Mouse (Mus musculus) brain, embryonic 14.5 days (tissue): ENCODE data around the gene Hist1h3g. TPM values are rescaled to one million over a fixed set of nuclear protein-coding genes. Genes with fewer than 3 reads are reported as not detected.

Experiments used
- DNase-seq: peaks from one replicate; pipeline ENCODE4 v3.0.0-alpha.2; 2011; ENCODE audit warnings: low read depth
- CTCF ChIP-seq: fragments of 200-500 bp; IDR thresholded peaks from 2 replicates; pipeline ENCODE4 v1.5.1; 2012; ENCODE audit warnings: inconsistent platforms, mild to moderate bottlenecking, moderate library complexity, borderline replicate concordance; ENCODE audit not compliant: insufficient read depth, insufficient read length; ENCODE audit errors: extremely low read depth
- POLR2A ChIP-seq: fragments of 200-500 bp; IDR thresholded peaks from 2 replicates; pipeline ENCODE4 v1.6.1; 2012; ENCODE audit warnings: mild to moderate bottlenecking, inconsistent platforms, borderline replicate concordance; ENCODE audit not compliant: poor library complexity, insufficient read depth, insufficient read length, severe bottlenecking; ENCODE audit errors: extremely low read depth
- polyA plus RNA-seq: library from polyadenylated mRNA; depleted of rRNA; stranded (reverse); fragments of >200 nt; gene quantifications from 2 replicates; pipeline ENCODE4 v1.2.3, GENCODE M21; 2012

Hist1h3g gene
- polyA plus RNA-seq, 1 experiment: 25.5 TPM

- peak; percentile 37; the same call in 1 of the 2 replicates for TF ChIP-seq POLR2A
- DNase-seq: peak; percentile 98
Measured at GRCm38 (mm10) chr13:23542999-23543607, 7.9 kb downstream of the Hist1h3g start, which contains the start of gene Hist1h2bh. TSS of gene Hist1h2bh (minus strand) at chr13:23543392.

GRCm38 (mm10) chr13:23543965-23544786 is 9.0 kb downstream of the Hist1h3g start, which contains the start of gene Hist1h3f:
TSS of gene Hist1h3f (plus strand) at chr13:23544052.
- peak; percentile 98 for DNase-seq
- no peak for TF ChIP-seq CTCF
- peak; percentile 77; the same call in 1 of the 2 replicates for TF ChIP-seq POLR2A

GRCm38 (mm10) chr13:23544787-23545120 is 9.5 kb downstream of the Hist1h3g start:
- peak; percentile 27 for DNase-seq

GRCm38 (mm10) chr13:23546694-23547093 is 11.5 kb downstream of the Hist1h3g start:
- no peak for TF ChIP-seq POLR2A
- TF ChIP-seq CTCF: no peak
- DNase-seq: no peak

- TF ChIP-seq CTCF: no peak
Measured at GRCm38 (mm10) chr13:23550761-23551145, 15.5 kb downstream of the Hist1h3g start.

GRCm38 (mm10) chr13:23551146-23551834 is 16.1 kb downstream of the Hist1h3g start, which contains the start of gene Hist1h4f:
TSS of gene Hist1h4f (minus strand) at chr13:23551648.
- peak; percentile 98 for DNase-seq
- peak; percentile 45; the same call in 1 of the 2 replicates for TF ChIP-seq CTCF
- TF ChIP-seq POLR2A: peak; percentile 29; the same call in 1 of the 2 replicates

More at GRCm38 (mm10) chr13:23550761-23551145, 15.5 kb downstream of the Hist1h3g start:
- DNase-seq: peak; percentile 56

GRCm38 (mm10) chr13:23551931-23552914 is 17.0 kb downstream of the Hist1h3g start:
- no peak for DNase-seq
- TF ChIP-seq CTCF: no peak
- no peak for TF ChIP-seq POLR2A

- TF ChIP-seq POLR2A: no peak
- TF ChIP-seq CTCF: no peak
- DNase-seq: no peak
Measured at GRCm38 (mm10) chr13:23552962-23553361, 17.7 kb downstream of the Hist1h3g start, which contains the start of gene Hist1h1d. TSS of gene Hist1h1d (plus strand) at chr13:23553262.

GRCm38 (mm10) chr13:23554393-23554792 is 19.2 kb downstream of the Hist1h3g start:
- DNase-seq: peak; percentile 49
- TF ChIP-seq POLR2A: no peak
- no peak for TF ChIP-seq CTCF

GRCm38 (mm10) chr13:23554925-23555838 is 20.0 kb downstream of the Hist1h3g start:
- peak; percentile 58; the same call in 1 of the 2 replicates for TF ChIP-seq POLR2A
- no peak for TF ChIP-seq CTCF
- peak; percentile 96 for DNase-seq
